Mouse (Mus musculus): ENCODE measurements around the gene Cand2. TPM values are rescaled to one million over a fixed set of nuclear protein-coding genes. Genes with fewer than 3 reads are reported as not detected.

Cand2 gene
- polyA plus RNA-seq, 1 experiment from 2014 or later: 20.2 TPM

GRCm38 (mm10) chr6:115832152-115832850 lies 58.0 kb downstream of the Cand2 start:
- no peaks in the 10 kb centered on the region for H3K9me3 ChIP-seq (ENCODE audit: control insufficient read depth, low read length)
- no peaks in the 10 kb centered on the region for H3K36me3 ChIP-seq (ENCODE audit: control insufficient read depth, insufficient read depth, low read length)
- H3K4me2 ChIP-seq (replicated peaks; ENCODE audit: low read depth, low read length): no peak overlapping the region
- DNase-seq (ENCODE audit: low spot score): no peak
- no peak overlapping the region for H3K4me3 ChIP-seq (ENCODE audit: low read depth, low read length)
- H3K4me1 ChIP-seq (replicated peaks; ENCODE audit: control insufficient read depth, insufficient read depth, low read length): no peaks in the 10 kb centered on the region
- H3K27ac ChIP-seq (ENCODE audit: low read depth, low read length): no peak overlapping the region
- ATAC-seq (ENCODE audit: low FRiP score): no peak
- no peaks in the 10 kb centered on the region for H3K27me3 ChIP-seq (ENCODE audit: control insufficient read depth, insufficient read depth, low read length)
- H3K9ac ChIP-seq (ENCODE audit: low read depth, low read length): no peak overlapping the region
- WGBS: 83% methylated on average over 2 of the region's 2 CpGs

- Histone ChIP-seq H3K9me3 (ENCODE audit: control insufficient read depth, low read length) (no peaks in the 10 kb centered on the region), H3K9ac (ENCODE audit: low read depth, low read length) (no peak overlapping the region), H3K27ac (ENCODE audit: low read depth, low read length) (no peak overlapping the region), H3K4me1 (replicated peaks; ENCODE audit: control insufficient read depth, insufficient read depth, low read length) (0 out of 2 replicates have a peak, but pooled peaks cover 3% of the 10 kb centered on the region), H3K4me3 (ENCODE audit: low read depth, low read length) (no peak overlapping the region), H3K36me3 (ENCODE audit: control insufficient read depth, insufficient read depth, low read length) (no peaks in the 10 kb centered on the region), H3K4me2 (replicated peaks; ENCODE audit: low read depth, low read length) (no peak overlapping the region), H3K27me3 (ENCODE audit: control insufficient read depth, insufficient read depth, low read length) (no peaks in the 10 kb centered on the region)
- DNase-seq (ENCODE audit: low spot score) (no peak), ATAC-seq (ENCODE audit: low FRiP score) (no peak)
These were observed 59.5 kb downstream of the Cand2 start for GRCm38 (mm10) chr6:115833861-115834260.

GRCm38 (mm10) chr6:115838161-115838597 lies 63.8 kb downstream of the Cand2 start, which contains the start of gene Efcab12:
Efcab12 (minus strand) TSS chr6:115838412.
- WGBS: 2% methylated on average over 19 of the region's 19 CpGs
- H3K4me3 ChIP-seq (ENCODE audit: low read depth, low read length): peak within 1 kb of the TSS; percentile 32
- no peaks in the 10 kb centered on the region for H3K27me3 ChIP-seq (ENCODE audit: control insufficient read depth, insufficient read depth, low read length)
- peak; percentile 93 for ATAC-seq (ENCODE audit: low FRiP score)
- no peaks in the 10 kb centered on the region for H3K36me3 ChIP-seq (ENCODE audit: control insufficient read depth, insufficient read depth, low read length)
- no peak within 1 kb of the TSS for H3K27ac ChIP-seq (ENCODE audit: low read depth, low read length)
- 0 out of 2 replicates have a peak, but pooled peaks cover 3% of the 10 kb centered on the region for H3K4me1 ChIP-seq (replicated peaks; ENCODE audit: control insufficient read depth, insufficient read depth, low read length)
- no peaks in the 10 kb centered on the region for H3K9me3 ChIP-seq (ENCODE audit: control insufficient read depth, low read length)
- H3K9ac ChIP-seq (ENCODE audit: low read depth, low read length): peak within 1 kb of the TSS; percentile 46; the same call in 1 of the 2 replicates
- H3K4me2 ChIP-seq (replicated peaks; ENCODE audit: low read depth, low read length): peak within 1 kb of the TSS; percentile 68
- peak; percentile 76 for DNase-seq (ENCODE audit: low spot score)

- no peaks in the 10 kb centered on the region for H3K36me3 ChIP-seq (ENCODE audit: control insufficient read depth, insufficient read depth, low read length)
- H3K9ac ChIP-seq (ENCODE audit: low read depth, low read length): no peak overlapping the region; the same call in 1 of the 2 replicates
- H3K4me1 ChIP-seq (replicated peaks; ENCODE audit: control insufficient read depth, insufficient read depth, low read length): 0 out of 2 replicates have a peak, but pooled peaks cover 3% of the 10 kb centered on the region
- WGBS: 77% methylated on average over 5 of the region's 5 CpGs
- peak overlapping the region; percentile 68 for H3K4me2 ChIP-seq (replicated peaks; ENCODE audit: low read depth, low read length)
- no peaks in the 10 kb centered on the region for H3K9me3 ChIP-seq (ENCODE audit: control insufficient read depth, low read length)
- H3K4me3 ChIP-seq (ENCODE audit: low read depth, low read length): peak overlapping the region; percentile 32
- DNase-seq (ENCODE audit: low spot score): no peak
- H3K27ac ChIP-seq (ENCODE audit: low read depth, low read length): no peak overlapping the region
- no peak for ATAC-seq (ENCODE audit: low FRiP score)
- H3K27me3 ChIP-seq (ENCODE audit: control insufficient read depth, insufficient read depth, low read length): no peaks in the 10 kb centered on the region
These were observed 64.4 kb downstream of the Cand2 start for GRCm38 (mm10) chr6:115838745-115839144.

DNA sequence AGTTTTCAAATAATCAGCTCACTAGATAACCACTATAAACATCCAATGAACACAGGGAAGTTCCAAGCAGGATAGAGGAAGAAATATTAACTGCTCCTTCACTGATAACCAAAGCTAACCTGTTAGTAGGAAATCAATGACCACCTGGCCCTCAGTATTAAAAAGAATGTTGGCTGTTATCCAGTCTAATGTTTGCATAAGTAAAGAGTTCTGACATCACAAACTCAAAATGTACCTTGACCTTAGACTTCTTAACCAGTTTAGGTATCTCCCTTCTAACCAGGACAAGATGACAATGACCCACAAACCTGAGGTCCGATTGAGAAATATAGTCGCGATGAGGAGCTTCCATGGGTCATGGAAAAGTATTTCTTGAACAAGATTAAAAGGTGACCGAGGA lies 70.7 kb downstream of the Cand2 start:
- Histone ChIP-seq H3K27me3 (ENCODE audit: control insufficient read depth, insufficient read depth, low read length) (no peaks in the 10 kb centered on the region), H3K27ac (ENCODE audit: low read depth, low read length) (no peak overlapping the region), H3K4me3 (ENCODE audit: low read depth, low read length) (no peak overlapping the region), H3K4me1 (replicated peaks; ENCODE audit: control insufficient read depth, insufficient read depth, low read length) (no peaks in the 10 kb centered on the region), H3K9ac (ENCODE audit: low read depth, low read length) (no peak overlapping the region), H3K36me3 (ENCODE audit: control insufficient read depth, insufficient read depth, low read length) (0 out of 2 replicates have a peak, but pooled peaks cover 3% of the 10 kb centered on the region), H3K4me2 (replicated peaks; ENCODE audit: low read depth, low read length) (no peak overlapping the region), H3K9me3 (ENCODE audit: control insufficient read depth, low read length) (no peaks in the 10 kb centered on the region)
- WGBS: 96% methylated on average over 4 of the region's 4 CpGs
- ATAC-seq (ENCODE audit: low FRiP score): no peak
- no peak for DNase-seq (ENCODE audit: low spot score)

DNA sequence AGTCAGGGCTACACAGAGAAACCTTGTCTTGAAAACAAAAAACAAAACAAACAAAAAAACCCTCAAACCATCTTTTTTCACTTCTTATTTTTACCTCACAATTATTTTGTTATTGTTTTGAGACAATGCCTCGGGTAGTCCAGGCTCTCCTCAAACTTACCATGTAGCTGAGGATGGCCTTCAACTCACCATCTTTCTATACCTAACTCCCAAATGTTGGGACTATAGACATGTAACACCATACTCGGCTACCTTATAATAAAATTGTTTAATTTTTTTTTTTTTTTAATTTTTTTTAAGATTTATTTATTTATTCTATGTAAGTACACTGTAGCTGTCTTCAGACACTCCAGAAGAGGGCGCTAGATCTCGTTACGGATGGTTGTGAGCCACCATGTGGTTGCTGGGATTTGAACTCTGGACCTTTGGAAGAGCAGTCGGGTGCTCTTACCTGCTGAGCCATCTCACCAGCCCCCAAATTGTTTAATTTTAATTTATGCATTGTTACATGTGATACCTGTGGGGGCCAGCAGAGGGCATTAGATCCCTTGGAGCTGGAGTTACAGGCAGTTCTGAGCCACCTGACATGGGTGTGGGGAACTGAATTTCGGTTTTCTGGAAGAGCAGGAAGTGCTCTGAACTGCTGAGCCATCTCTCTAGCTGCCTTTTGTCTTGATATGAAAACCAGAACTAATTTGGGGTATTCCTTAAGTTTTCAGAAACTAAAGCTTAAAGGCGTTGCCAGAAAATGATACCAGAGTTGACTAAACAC lies 72.5 kb downstream of the Cand2 start:
- H3K27me3 ChIP-seq (ENCODE audit: control insufficient read depth, insufficient read depth, low read length): no peaks in the 10 kb centered on the region
- H3K4me2 ChIP-seq (replicated peaks; ENCODE audit: low read depth, low read length): no peak overlapping the region
- H3K9ac ChIP-seq (ENCODE audit: low read depth, low read length): no peak overlapping the region
- no peak overlapping the region for H3K4me3 ChIP-seq (ENCODE audit: low read depth, low read length)
- no peak overlapping the region for H3K27ac ChIP-seq (ENCODE audit: low read depth, low read length)
- ATAC-seq (ENCODE audit: low FRiP score): no peak
- no peaks in the 10 kb centered on the region for H3K9me3 ChIP-seq (ENCODE audit: control insufficient read depth, low read length)
- H3K4me1 ChIP-seq (replicated peaks; ENCODE audit: control insufficient read depth, insufficient read depth, low read length): no peaks in the 10 kb centered on the region
- peak; percentile 73 for DNase-seq (ENCODE audit: low spot score)
- H3K36me3 ChIP-seq (ENCODE audit: control insufficient read depth, insufficient read depth, low read length): 0 out of 2 replicates have a peak, but pooled peaks cover 3% of the 10 kb centered on the region
- WGBS: 41% methylated on average over 7 of the region's 8 CpGs

DNA sequence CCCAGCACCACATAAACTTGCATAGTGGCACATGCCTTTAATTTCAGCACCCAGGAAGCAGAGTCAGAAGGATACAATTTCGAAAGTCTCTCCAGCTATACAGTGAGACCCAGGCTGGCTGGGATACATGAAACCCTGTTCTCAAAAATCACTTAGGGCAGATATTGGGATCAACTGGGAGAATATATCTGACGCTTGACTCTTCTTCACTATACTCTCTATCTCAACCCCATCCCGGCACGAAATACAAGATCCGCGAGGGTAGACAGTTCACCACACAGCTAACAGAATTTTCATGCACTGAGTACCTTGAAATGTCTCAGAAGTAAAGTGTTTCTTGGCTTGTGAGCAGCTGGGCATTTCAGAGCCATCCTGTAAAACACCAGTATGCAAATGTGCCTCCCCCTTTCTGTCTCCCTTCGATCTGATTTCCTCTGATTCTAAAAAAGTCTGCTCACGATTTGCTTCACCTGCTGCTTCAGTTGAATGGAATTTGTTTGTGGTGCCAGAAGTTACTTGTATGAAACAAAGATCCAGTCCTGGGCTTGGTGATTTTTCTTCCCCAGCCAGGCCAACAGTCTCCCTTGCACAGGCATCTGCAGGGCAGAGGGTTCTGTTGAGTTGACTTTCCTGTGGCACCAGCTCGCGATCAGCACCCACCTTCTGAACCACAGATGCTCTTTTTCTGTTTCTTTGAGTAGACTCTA lies 74.4 kb downstream of the Cand2 start:
- no peak overlapping the region for H3K4me2 ChIP-seq (replicated peaks; ENCODE audit: low read depth, low read length)
- no peaks in the 10 kb centered on the region for H3K27me3 ChIP-seq (ENCODE audit: control insufficient read depth, insufficient read depth, low read length)
- H3K36me3 ChIP-seq (ENCODE audit: control insufficient read depth, insufficient read depth, low read length): 0 out of 2 replicates have a peak, but pooled peaks cover 3% of the 10 kb centered on the region
- no peaks in the 10 kb centered on the region for H3K4me1 ChIP-seq (replicated peaks; ENCODE audit: control insufficient read depth, insufficient read depth, low read length)
- DNase-seq (ENCODE audit: low spot score) (no peak), ATAC-seq (ENCODE audit: low FRiP score) (no peak)
- no peak overlapping the region for H3K27ac ChIP-seq (ENCODE audit: low read depth, low read length)
- H3K4me3 ChIP-seq (ENCODE audit: low read depth, low read length): no peak overlapping the region
- no peak overlapping the region for H3K9ac ChIP-seq (ENCODE audit: low read depth, low read length)
- WGBS: 94% methylated on average over 10 of the region's 10 CpGs
- H3K9me3 ChIP-seq (ENCODE audit: control insufficient read depth, low read length): no peaks in the 10 kb centered on the region

- Histone ChIP-seq H3K36me3 (ENCODE audit: control insufficient read depth, insufficient read depth, low read length) (no peaks in the 10 kb centered on the region), H3K27me3 (ENCODE audit: control insufficient read depth, insufficient read depth, low read length) (no peaks in the 10 kb centered on the region), H3K9me3 (ENCODE audit: control insufficient read depth, low read length) (no peaks in the 10 kb centered on the region), H3K4me2 (replicated peaks; ENCODE audit: low read depth, low read length) (peak overlapping the region; percentile 71), H3K4me1 (replicated peaks; ENCODE audit: control insufficient read depth, insufficient read depth, low read length) (no peaks in the 10 kb centered on the region), H3K9ac (ENCODE audit: low read depth, low read length) (peak overlapping the region; percentile 60), H3K4me3 (ENCODE audit: low read depth, low read length) (peak overlapping the region; percentile 62), H3K27ac (ENCODE audit: low read depth, low read length) (peak overlapping the region; percentile 83)
- no peak for DNase-seq (ENCODE audit: low spot score)
- 4% methylated on average over 20 of the region's 20 CpGs for WGBS
- no peak; the same call in 1 of the 2 replicates for ATAC-seq (ENCODE audit: low FRiP score)
These were observed 78.2 kb downstream of the Cand2 start for GRCm38 (mm10) chr6:115852446-115853090.

Measured in hindbrain, embryonic 11.5 days (tissue).